Mouse (Mus musculus) forebrain, embryonic 15.5 days (tissue): ENCODE data around the gene Cfap74. TPM values are rescaled to one million over a fixed set of nuclear protein-coding genes. Genes with fewer than 3 reads are reported as not detected.

Experiments
- ATAC-seq: fragments of 200-750 bp; cut with Nextera tagmentation; replicated peaks from 2 replicates; pipeline ENCODE4 v1.8.0; 2017; ENCODE audit warnings: mild to moderate bottlenecking, moderate TSS enrichment, moderate library complexity
- H3K27ac ChIP-seq: fragments of 300-500 bp; sonication (generic); replicated peaks from 2 replicates; pipeline ENCODE4 v1.5.1; 2015; ENCODE audit warnings: mild to moderate bottlenecking, inconsistent platforms
- H3K27me3 ChIP-seq: fragments of 300-500 bp; sonication (generic); 2 replicates; pipeline ENCODE4 v1.6.1; 2015; ENCODE audit warnings: inconsistent platforms
- H3K36me3 ChIP-seq: fragments of 300-500 bp; sonication (generic); 2 replicates; pipeline ENCODE4 v1.6.1; 2015; ENCODE audit warnings: mild to moderate bottlenecking, inconsistent platforms
- H3K4me1 ChIP-seq: fragments of 300-500 bp; sonication (generic); 2 replicates; pipeline ENCODE4 v1.6.1; 2015; ENCODE audit warnings: inconsistent platforms
- H3K4me2 ChIP-seq: fragments of 300-500 bp; sonication (generic); replicated peaks from 2 replicates; pipeline ENCODE4 v1.6.1; 2015; ENCODE audit warnings: mild to moderate bottlenecking, inconsistent platforms
- H3K4me3 ChIP-seq: fragments of 300-500 bp; sonication (generic); 2 replicates; pipeline ENCODE4 v1.5.1; 2015; ENCODE audit warnings: mild to moderate bottlenecking, inconsistent platforms
- H3K9ac ChIP-seq: fragments of 300-500 bp; sonication (generic); replicated peaks from 2 replicates; pipeline ENCODE4 v1.6.1; 2015; ENCODE audit warnings: mild to moderate bottlenecking, inconsistent platforms
- H3K9me3 ChIP-seq: fragments of 300-500 bp; sonication (generic); 2 replicates; pipeline ENCODE4 v1.6.1; 2016; ENCODE audit warnings: inconsistent platforms
- WGBS: fragments of 180-500 bp; shearing (Covaris S2); methylation state at CpG from one replicate; pipeline ENCODE4 v1.1.7; 2015; ENCODE audit warnings: mixed read lengths; 5-methylcytosine and 5-hydroxymethylcytosine counted together
- polyA plus RNA-seq: library from polyadenylated mRNA; unstranded; fragments of >200 nt; fragmentation: Nextera tagmentation; extraction: Ambion mirVana; gene quantifications from 2 replicates; pipeline ENCODE4 v1.2.1, GENCODE M21; 2015

Gene Cfap74
- polyA plus RNA-seq, 1 experiment from 2014 or later: 3.8 TPM

- H3K4me1 ChIP-seq: no peaks in the 10 kb centered on the region
- no peak overlapping the region for H3K4me2 ChIP-seq
- no peak overlapping the region for H3K9ac ChIP-seq
- no peak overlapping the region for H3K27ac ChIP-seq
- H3K9me3 ChIP-seq: no peaks in the 10 kb centered on the region
- H3K4me3 ChIP-seq: no peak overlapping the region
- WGBS: 63% methylated on average over 7 of the region's 7 CpGs
- ATAC-seq: no peak
- H3K27me3 ChIP-seq: no peaks in the 10 kb centered on the region
- H3K36me3 ChIP-seq: no peaks in the 10 kb centered on the region
Observed at GRCm38 (mm10) chr4:155381974-155382373, 27.0 kb upstream of the Cfap74 start.

GRCm38 (mm10) chr4:155382752-155383151 lies 26.2 kb upstream of the Cfap74 start:
- Histone ChIP-seq H3K4me1 (no peaks in the 10 kb centered on the region), H3K4me3 (no peak overlapping the region), H3K36me3 (no peaks in the 10 kb centered on the region), H3K27me3 (no peaks in the 10 kb centered on the region), H3K4me2 (no peak overlapping the region), H3K9ac (no peak overlapping the region), H3K9me3 (no peaks in the 10 kb centered on the region), H3K27ac (no peak overlapping the region)
- 23% methylated on average over 9 of the region's 9 CpGs for WGBS
- no peak for ATAC-seq

GRCm38 (mm10) chr4:155383326-155383725 lies 25.7 kb upstream of the Cfap74 start:
- H3K36me3 ChIP-seq: no peaks in the 10 kb centered on the region
- H3K9me3 ChIP-seq: no peaks in the 10 kb centered on the region
- no peak overlapping the region for H3K4me2 ChIP-seq
- 76% methylated on average over 4 of the region's 4 CpGs for WGBS
- no peaks in the 10 kb centered on the region for H3K4me1 ChIP-seq
- no peak overlapping the region for H3K4me3 ChIP-seq
- no peak overlapping the region for H3K27ac ChIP-seq
- H3K27me3 ChIP-seq: no peaks in the 10 kb centered on the region
- H3K9ac ChIP-seq: no peak overlapping the region
- no peak for ATAC-seq

- H3K9ac ChIP-seq: no peak overlapping the region
- H3K9me3 ChIP-seq: no peaks in the 10 kb centered on the region
- H3K27ac ChIP-seq: no peak overlapping the region
- no peak for ATAC-seq
- no peaks in the 10 kb centered on the region for H3K27me3 ChIP-seq
- WGBS: 86% methylated on average over 8 of the region's 8 CpGs
- no peak overlapping the region for H3K4me3 ChIP-seq
- no peaks in the 10 kb centered on the region for H3K4me1 ChIP-seq
- no peaks in the 10 kb centered on the region for H3K36me3 ChIP-seq
- no peak overlapping the region for H3K4me2 ChIP-seq
Observed at GRCm38 (mm10) chr4:155387166-155387565, 21.8 kb upstream of the Cfap74 start.

GRCm38 (mm10) chr4:155395471-155395870 lies 13.5 kb upstream of the Cfap74 start:
- H3K4me3 ChIP-seq: no peak overlapping the region
- no peak overlapping the region for H3K4me2 ChIP-seq
- peaks cover 8% of the 10 kb centered on the region for H3K4me1 ChIP-seq
- no peaks in the 10 kb centered on the region for H3K36me3 ChIP-seq
- H3K27ac ChIP-seq: no peak overlapping the region
- 81% methylated on average over 5 of the region's 5 CpGs for WGBS
- H3K9ac ChIP-seq: no peak overlapping the region
- no peak for ATAC-seq
- H3K9me3 ChIP-seq: no peaks in the 10 kb centered on the region
- peaks cover 28% of the 10 kb centered on the region for H3K27me3 ChIP-seq

- H3K9me3 ChIP-seq: no peaks in the 10 kb centered on the region
- no peak overlapping the region for H3K27ac ChIP-seq
- H3K4me1 ChIP-seq: peaks cover 8% of the 10 kb centered on the region
- no peak overlapping the region for H3K9ac ChIP-seq
- no peak overlapping the region for H3K4me3 ChIP-seq
- H3K27me3 ChIP-seq: peaks cover 28% of the 10 kb centered on the region
- 87% methylated on average over 4 of the region's 4 CpGs for WGBS
- no peak overlapping the region for H3K4me2 ChIP-seq
- H3K36me3 ChIP-seq: no peaks in the 10 kb centered on the region
- ATAC-seq: no peak
Observed at GRCm38 (mm10) chr4:155396751-155397150, 12.2 kb upstream of the Cfap74 start.

GRCm38 (mm10) chr4:155397511-155398221 lies 11.3 kb upstream of the Cfap74 start, which contains the start of gene Gabrd:
Gene Gabrd, minus strand, starts transcription at chr4:155398112.
- H3K9ac ChIP-seq: peak within 1 kb of the TSS; percentile 36; the same call in 1 of the 2 replicates
- no peaks in the 10 kb centered on the region for H3K9me3 ChIP-seq
- ATAC-seq: peak; percentile 51; the same call in 1 of the 2 replicates
- peaks cover 8% of the 10 kb centered on the region for H3K4me1 ChIP-seq
- peaks cover 28% of the 10 kb centered on the region for H3K27me3 ChIP-seq
- peak within 1 kb of the TSS; percentile 47 for H3K4me3 ChIP-seq
- peak within 1 kb of the TSS; percentile 86 for H3K4me2 ChIP-seq
- H3K36me3 ChIP-seq: no peaks in the 10 kb centered on the region
- H3K27ac ChIP-seq: no peak within 1 kb of the TSS
- WGBS: under 1% methylated on average over 57 of the region's 57 CpGs

GRCm38 (mm10) chr4:155398222-155398540 lies 10.8 kb upstream of the Cfap74 start:
- Histone ChIP-seq H3K27ac (no peak overlapping the region), H3K4me1 (peaks cover 8% of the 10 kb centered on the region), H3K27me3 (peaks cover 28% of the 10 kb centered on the region), H3K4me3 (peak overlapping the region; percentile 47), H3K9me3 (no peaks in the 10 kb centered on the region), H3K4me2 (peak overlapping the region; percentile 86), H3K9ac (no peak overlapping the region), H3K36me3 (no peaks in the 10 kb centered on the region)
- 4% methylated on average over 9 of the region's 9 CpGs for WGBS
- ATAC-seq: no peak

- no peaks in the 10 kb centered on the region for H3K9me3 ChIP-seq
- H3K27me3 ChIP-seq: peaks cover 28% of the 10 kb centered on the region
- peaks cover 8% of the 10 kb centered on the region for H3K4me1 ChIP-seq
- no peaks in the 10 kb centered on the region for H3K36me3 ChIP-seq
- no peak overlapping the region for H3K4me3 ChIP-seq
- ATAC-seq: no peak
- no peak overlapping the region for H3K9ac ChIP-seq
- H3K27ac ChIP-seq: no peak overlapping the region
- WGBS: 65% methylated on average over 7 of the region's 7 CpGs
- H3K4me2 ChIP-seq: no peak overlapping the region
Observed at GRCm38 (mm10) chr4:155401121-155401520, 7.9 kb upstream of the Cfap74 start.

GRCm38 (mm10) chr4:155402489-155402888 lies 6.5 kb upstream of the Cfap74 start:
- H3K9ac ChIP-seq: no peak overlapping the region
- H3K36me3 ChIP-seq: no peaks in the 10 kb centered on the region
- H3K27ac ChIP-seq: no peak overlapping the region
- peaks cover 17% of the 10 kb centered on the region for H3K27me3 ChIP-seq
- 69% methylated on average over 1 of the region's 1 CpGs for WGBS
- H3K4me2 ChIP-seq: no peak overlapping the region
- H3K4me1 ChIP-seq: peaks cover 7% of the 10 kb centered on the region
- H3K9me3 ChIP-seq: no peaks in the 10 kb centered on the region
- no peak overlapping the region for H3K4me3 ChIP-seq
- ATAC-seq: no peak

GRCm38 (mm10) chr4:155408695-155409057 lies 314 bp upstream of the Cfap74 start:
- H3K4me3 ChIP-seq: peak overlapping the region; percentile 60
- H3K4me2 ChIP-seq: peak overlapping the region; percentile 89
- under 1% methylated on average over 8 of the region's 8 CpGs for WGBS
- no peaks in the 10 kb centered on the region for H3K27me3 ChIP-seq
- H3K9me3 ChIP-seq: no peaks in the 10 kb centered on the region
- no peak overlapping the region for H3K27ac ChIP-seq
- peak; percentile 57 for ATAC-seq
- peak overlapping the region; percentile 47 for H3K9ac ChIP-seq
- H3K36me3 ChIP-seq: no peaks in the 10 kb centered on the region
- H3K4me1 ChIP-seq: peaks cover 13% of the 10 kb centered on the region

- Histone ChIP-seq H3K27ac (no peak overlapping the region), H3K4me2 (no peak overlapping the region), H3K36me3 (no peaks in the 10 kb centered on the region), H3K4me1 (peaks cover 13% of the 10 kb centered on the region), H3K9me3 (no peaks in the 10 kb centered on the region), H3K4me3 (no peak overlapping the region), H3K9ac (no peak overlapping the region), H3K27me3 (no peaks in the 10 kb centered on the region)
- WGBS: 94% methylated on average over 6 of the region's 6 CpGs
- no peak for ATAC-seq
Observed at GRCm38 (mm10) chr4:155412124-155412523, 3.1 kb downstream of the Cfap74 start.
